Mouse (Mus musculus) stomach, embryonic 15.5 days (tissue): Measurements from ENCODE around the gene Gm17428. TPM values are rescaled to one million over a fixed set of nuclear protein-coding genes. Genes with fewer than 3 reads are reported as not detected.
"Not testable (repeated sequence)": the region's sequence is repeated elsewhere in the genome, so short reads cannot be mapped to it uniquely, and the experiment has no call there.

ENCODE experiments used
- ATAC-seq: fragments of 200-750 bp; cut with Nextera tagmentation; 2 replicates; pipeline ENCODE4 v1.8.0; 2017; ENCODE audit warnings: low read depth, moderate number of reproducible peaks, moderate TSS enrichment; ENCODE audit not compliant: insufficient read depth, low FRiP score
- H3K27ac ChIP-seq: fragments of 300-500 bp; sonication (generic); 2 replicates; pipeline ENCODE4 v1.5.1; 2015; ENCODE audit warnings: mild to moderate bottlenecking, inconsistent platforms
- H3K27me3 ChIP-seq: fragments of 300-500 bp; sonication (generic); replicated peaks from 2 replicates; pipeline ENCODE4 v1.6.1; 2015; ENCODE audit warnings: inconsistent platforms
- H3K36me3 ChIP-seq: fragments of 300-500 bp; sonication (generic); 2 replicates; pipeline ENCODE4 v1.6.1; 2015; ENCODE audit warnings: inconsistent platforms
- H3K4me1 ChIP-seq: fragments of 300-500 bp; sonication (generic); 2 replicates; pipeline ENCODE4 v1.6.1; 2015; ENCODE audit warnings: inconsistent platforms
- H3K4me2 ChIP-seq: fragments of 300-500 bp; sonication (generic); 2 replicates; pipeline ENCODE4 v1.6.1; 2015; ENCODE audit warnings: mild to moderate bottlenecking, inconsistent platforms
- H3K4me3 ChIP-seq: fragments of 300-500 bp; sonication (generic); replicated peaks from 2 replicates; pipeline ENCODE4 v1.5.1; 2015; ENCODE audit warnings: inconsistent platforms
- H3K9ac ChIP-seq: fragments of 300-500 bp; sonication (generic); 2 replicates; pipeline ENCODE4 v1.6.1; 2015; ENCODE audit warnings: inconsistent platforms
- H3K9me3 ChIP-seq: fragments of 300-500 bp; sonication (generic); 2 replicates; pipeline ENCODE4 v1.6.1; 2016; ENCODE audit warnings: inconsistent platforms
- WGBS: fragments of 180-500 bp; shearing (Covaris S2); methylation state at CpG from one replicate; pipeline ENCODE4 v1.1.7; 2015; 5-methylcytosine and 5-hydroxymethylcytosine counted together
- polyA plus RNA-seq: library from polyadenylated mRNA; unstranded; fragments of >200 nt; fragmentation: Nextera tagmentation; extraction: Ambion mirVana; gene quantifications from 2 replicates; pipeline ENCODE4 v1.2.1, GENCODE M21; 2015

Gm17428 gene
- polyA plus RNA-seq, 1 experiment from 2014 or later = not detected

DNA sequence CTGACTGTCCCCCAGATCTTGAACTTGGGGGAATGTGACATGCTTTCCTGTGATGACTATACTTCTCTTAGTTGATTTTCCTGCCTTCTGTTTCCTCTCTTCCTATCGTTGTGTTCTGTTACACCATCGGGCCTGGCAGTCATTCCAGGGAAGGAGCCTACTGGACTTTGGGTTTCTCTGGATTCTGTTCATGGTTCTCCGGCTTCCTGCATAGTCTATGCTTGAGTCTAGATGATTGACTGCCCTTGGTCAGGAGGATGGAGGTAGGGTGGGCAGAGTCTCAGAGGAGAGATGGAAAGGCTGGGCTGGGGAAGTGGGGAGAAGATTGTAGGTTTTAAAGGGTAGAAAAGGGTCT is 36.6 kb upstream of the Gm17428 start:
- H3K27ac ChIP-seq = no peak overlapping the region

DNA sequence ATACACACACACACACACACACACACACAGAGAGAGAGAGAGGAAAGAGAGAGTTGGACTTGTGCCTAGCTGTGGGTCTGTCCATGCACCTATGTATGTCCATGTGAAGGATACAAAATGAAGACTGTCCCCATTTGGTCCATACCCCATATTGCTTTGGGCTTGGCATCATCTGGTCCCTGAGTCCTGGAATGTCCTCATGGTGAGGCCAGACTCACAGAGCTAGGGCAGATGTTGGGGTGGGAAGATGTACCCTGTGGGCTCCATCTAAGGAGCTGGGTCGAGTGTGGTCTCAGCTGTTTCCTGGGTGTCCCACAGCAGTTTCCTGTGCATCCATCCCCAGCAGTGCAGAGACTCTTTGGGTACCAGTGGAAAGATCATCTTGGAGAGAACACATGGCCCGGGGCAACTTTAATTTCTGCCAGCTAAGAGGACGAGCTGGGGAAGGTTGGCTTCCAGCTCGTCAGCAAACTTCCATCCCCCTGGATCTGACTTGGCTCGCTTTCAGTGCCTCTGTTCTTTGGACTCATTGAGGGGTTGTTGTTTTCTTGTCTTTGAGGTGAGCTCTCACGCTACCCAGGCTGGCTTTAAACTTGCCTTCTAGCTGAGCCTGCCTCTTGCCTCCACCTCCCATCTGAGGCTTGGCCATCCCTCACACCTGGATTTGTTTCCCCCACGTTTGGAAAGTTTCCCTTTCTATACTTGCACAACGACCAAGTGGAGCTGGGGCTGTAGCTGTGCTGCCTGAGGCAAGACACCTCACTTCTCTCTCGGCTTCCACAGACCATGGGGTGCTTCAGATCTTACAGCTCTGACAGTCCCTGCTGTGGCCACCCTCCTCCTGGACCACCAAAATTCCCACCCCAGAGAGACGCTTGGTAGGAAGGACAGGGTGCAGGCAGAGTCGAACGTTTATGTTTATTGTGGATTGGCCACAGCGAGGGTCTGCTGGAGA is 35.4 kb upstream of the Gm17428 start:
- no peak overlapping the region for H3K4me2 ChIP-seq
- no peaks in the 10 kb centered on the region for H3K36me3 ChIP-seq
- no peak overlapping the region for H3K4me3 ChIP-seq
- no peak overlapping the region for H3K27ac ChIP-seq
- H3K27me3 ChIP-seq = no peaks in the 10 kb centered on the region
- H3K9me3 ChIP-seq = no peaks in the 10 kb centered on the region
- no peak for ATAC-seq
- H3K4me1 ChIP-seq = no peaks in the 10 kb centered on the region
- no peak overlapping the region for H3K9ac ChIP-seq
- 56% methylated on average over 13 of the region's 13 CpGs for WGBS

More for the DNA sequence above, 36.6 kb upstream of the Gm17428 start:
- WGBS = 80% methylated on average over 3 of the region's 3 CpGs
- Histone ChIP-seq H3K27me3 (no peaks in the 10 kb centered on the region), H3K4me3 (no peak overlapping the region), H3K4me1 (0 out of 2 replicates have a peak, but pooled peaks cover 3% of the 10 kb centered on the region), H3K36me3 (no peaks in the 10 kb centered on the region), H3K9ac (no peak overlapping the region), H3K9me3 (no peaks in the 10 kb centered on the region), H3K4me2 (no peak overlapping the region)
- ATAC-seq = no peak

DNA sequence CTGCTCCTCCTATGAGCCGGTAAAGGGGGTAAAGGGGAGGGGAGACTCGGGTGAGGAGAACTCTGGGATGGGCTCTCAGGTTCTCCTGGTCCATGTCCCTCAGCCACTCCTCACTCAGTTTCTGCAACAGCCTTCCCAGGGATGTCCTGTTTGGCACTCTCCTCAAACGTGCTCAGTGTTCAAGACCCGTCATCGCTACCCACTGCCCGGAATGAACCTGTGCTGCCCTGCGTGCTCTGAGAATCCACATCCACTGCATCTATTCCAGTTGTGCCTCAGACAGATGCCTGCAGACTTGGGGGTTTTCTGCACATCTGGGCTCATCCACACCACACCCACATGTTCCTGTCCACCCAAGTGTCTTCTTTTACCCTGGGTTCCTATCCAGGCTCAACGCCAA is 34.3 kb upstream of the Gm17428 start:
- H3K27ac ChIP-seq = no peak overlapping the region
- H3K36me3 ChIP-seq = no peaks in the 10 kb centered on the region
- H3K9me3 ChIP-seq = no peaks in the 10 kb centered on the region
- WGBS = 87% methylated on average over 8 of the region's 8 CpGs
- H3K4me3 ChIP-seq = no peak overlapping the region
- ATAC-seq = no peak
- H3K4me2 ChIP-seq = no peak overlapping the region
- no peaks in the 10 kb centered on the region for H3K27me3 ChIP-seq
- no peak overlapping the region for H3K9ac ChIP-seq
- H3K4me1 ChIP-seq = no peaks in the 10 kb centered on the region

DNA sequence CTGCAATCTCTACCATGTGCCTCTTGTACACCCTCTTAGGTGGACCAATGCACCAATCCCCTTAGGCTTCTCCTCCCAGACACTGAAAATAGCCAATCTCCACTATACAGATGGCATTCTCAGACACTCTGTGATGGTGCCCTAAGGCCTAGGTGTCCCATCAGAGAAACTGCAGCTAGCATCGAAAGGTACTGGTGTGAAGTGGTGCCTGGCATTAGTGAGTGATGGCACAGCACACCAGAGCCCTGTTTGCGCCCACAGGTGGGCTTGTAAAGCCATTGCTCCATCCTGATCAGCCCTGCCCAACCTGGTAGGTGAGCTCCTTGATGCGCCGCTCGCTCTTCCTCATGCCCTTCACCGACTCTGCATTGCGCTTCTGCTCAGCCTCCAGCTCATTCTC is 32.8 kb upstream of the Gm17428 start:
- Histone ChIP-seq H3K4me3 (no peak overlapping the region), H3K36me3 (no peaks in the 10 kb centered on the region), H3K4me1 (no peaks in the 10 kb centered on the region), H3K27me3 (no peaks in the 10 kb centered on the region), H3K9me3 (no peaks in the 10 kb centered on the region), H3K9ac (no peak overlapping the region), H3K27ac (no peak overlapping the region), H3K4me2 (no peak overlapping the region)
- WGBS = 92% methylated on average over 7 of the region's 7 CpGs
- ATAC-seq = no peak

DNA sequence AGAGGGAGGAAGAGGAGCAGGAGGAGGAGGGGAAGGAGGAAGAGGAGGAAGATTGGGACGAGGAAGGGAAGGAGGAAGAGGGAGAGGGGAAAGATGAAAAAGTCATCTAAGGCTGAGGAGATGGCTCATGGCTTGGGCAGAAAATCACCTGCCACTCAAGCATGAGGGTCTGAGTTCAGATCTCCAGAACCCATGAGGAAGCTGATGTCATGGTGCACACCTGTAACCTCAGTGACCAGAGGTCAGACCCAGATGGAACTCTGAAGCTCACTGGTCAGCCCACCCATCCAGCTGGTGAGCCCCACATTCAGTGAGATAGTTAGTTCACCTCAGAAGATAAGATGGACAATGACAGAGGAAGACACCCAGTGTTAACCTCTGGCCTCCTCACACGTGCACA is 31.8 kb upstream of the Gm17428 start:
- no peak for ATAC-seq
- no peaks in the 10 kb centered on the region for H3K27me3 ChIP-seq
- H3K4me2 ChIP-seq = no peak overlapping the region
- H3K9me3 ChIP-seq = no peaks in the 10 kb centered on the region
- no peak overlapping the region for H3K27ac ChIP-seq
- 58% methylated on average over 2 of the region's 2 CpGs for WGBS
- H3K36me3 ChIP-seq = no peaks in the 10 kb centered on the region
- no peak overlapping the region for H3K4me3 ChIP-seq
- H3K9ac ChIP-seq = no peak overlapping the region
- H3K4me1 ChIP-seq = no peaks in the 10 kb centered on the region

DNA sequence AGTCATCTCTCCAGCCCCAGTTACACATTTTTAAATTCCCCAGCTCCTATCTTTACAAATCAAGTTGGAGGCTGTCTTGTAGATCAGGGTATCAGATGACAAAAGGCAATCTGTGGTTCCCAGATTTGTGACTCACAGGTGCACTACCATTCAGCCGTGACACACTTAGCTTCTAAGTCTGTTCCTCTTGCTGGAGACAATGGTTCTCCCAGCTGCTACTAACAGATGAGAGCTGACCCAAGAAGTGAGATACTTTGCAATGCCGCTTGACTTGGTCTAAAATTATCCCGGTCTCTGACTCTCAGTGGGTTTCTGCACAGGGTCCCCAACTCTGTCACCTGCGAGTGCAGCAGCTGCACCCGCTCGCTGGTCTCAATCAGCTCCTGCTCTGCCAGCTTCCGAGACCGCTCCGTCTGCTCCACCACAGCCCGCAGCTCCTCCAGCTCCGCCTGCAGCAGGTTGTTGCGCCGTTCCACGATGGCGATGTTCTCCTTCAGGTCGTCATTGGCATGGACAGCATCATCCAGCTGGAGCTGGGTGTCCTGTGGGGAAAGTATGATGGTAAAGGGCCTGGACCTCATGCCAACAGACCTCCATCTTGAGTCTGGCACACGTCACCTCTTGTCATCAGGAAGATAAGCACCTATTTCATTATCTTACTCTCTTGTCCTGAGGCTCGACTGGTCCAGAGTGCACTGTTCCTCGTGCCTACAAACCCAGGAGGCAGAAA is 30.6 kb upstream of the Gm17428 start:
- Histone ChIP-seq H3K4me2 (no peak overlapping the region), H3K4me1 (no peaks in the 10 kb centered on the region), H3K27me3 (no peaks in the 10 kb centered on the region), H3K4me3 (no peak overlapping the region), H3K9ac (no peak overlapping the region), H3K9me3 (no peaks in the 10 kb centered on the region), H3K36me3 (no peaks in the 10 kb centered on the region), H3K27ac (no peak overlapping the region)
- WGBS = 76% methylated on average over 19 of the region's 19 CpGs
- ATAC-seq = no peak

DNA sequence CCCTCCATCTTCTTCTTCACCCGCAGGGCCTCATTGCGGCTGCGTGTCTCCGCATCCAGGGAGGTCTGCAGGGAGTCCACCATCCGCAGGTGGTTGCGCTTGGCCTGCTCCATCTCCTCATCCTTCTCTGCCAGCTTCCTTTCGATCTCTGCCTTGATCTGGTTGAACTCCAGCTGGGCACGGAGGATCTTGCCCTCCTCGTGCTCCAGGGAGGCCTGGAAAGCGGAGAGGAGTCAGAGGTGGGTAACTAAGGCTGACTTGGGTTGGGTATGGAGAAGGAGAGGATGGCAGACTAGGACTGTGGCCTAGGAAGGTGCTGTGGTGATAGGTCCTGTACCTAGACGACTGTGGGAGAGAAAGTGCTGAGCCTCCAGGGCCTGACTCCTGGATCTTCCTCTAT is 29.7 kb upstream of the Gm17428 start:
- not testable (repeated sequence) for H3K9ac ChIP-seq, H3K4me1 ChIP-seq, H3K27ac ChIP-seq, H3K36me3 ChIP-seq, H3K4me3 ChIP-seq, ATAC-seq, H3K27me3 ChIP-seq, H3K9me3 ChIP-seq, H3K4me2 ChIP-seq
- 85% methylated on average over 11 of the region's 11 CpGs for WGBS

DNA sequence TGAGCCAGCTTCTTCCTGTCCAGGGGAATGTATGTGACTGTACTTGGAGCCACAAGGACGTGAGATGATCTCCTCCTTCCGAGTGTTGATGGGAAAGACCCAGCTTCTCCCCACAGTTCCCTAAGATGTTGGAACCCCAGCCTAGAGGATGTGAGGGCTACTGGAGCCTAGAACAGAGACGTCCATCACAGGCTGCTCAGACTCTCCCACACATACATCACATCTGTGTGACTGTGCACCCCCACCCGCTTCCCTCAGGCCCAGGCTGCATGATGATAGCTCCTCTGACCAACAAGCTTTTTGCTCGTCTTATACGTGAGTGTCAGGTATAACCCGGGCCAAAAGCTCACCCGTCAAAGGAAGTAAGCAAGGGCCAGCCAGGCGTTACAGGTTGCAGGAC is 28.0 kb upstream of the Gm17428 start:
- Histone ChIP-seq H3K4me3 (no peak overlapping the region), H3K9ac (no peak overlapping the region), H3K4me1 (no peaks in the 10 kb centered on the region), H3K36me3 (no peaks in the 10 kb centered on the region), H3K9me3 (no peaks in the 10 kb centered on the region), H3K4me2 (no peak overlapping the region), H3K27ac (no peak overlapping the region), H3K27me3 (no peaks in the 10 kb centered on the region)
- ATAC-seq = no peak
- 80% methylated on average over 9 of the region's 9 CpGs for WGBS

DNA sequence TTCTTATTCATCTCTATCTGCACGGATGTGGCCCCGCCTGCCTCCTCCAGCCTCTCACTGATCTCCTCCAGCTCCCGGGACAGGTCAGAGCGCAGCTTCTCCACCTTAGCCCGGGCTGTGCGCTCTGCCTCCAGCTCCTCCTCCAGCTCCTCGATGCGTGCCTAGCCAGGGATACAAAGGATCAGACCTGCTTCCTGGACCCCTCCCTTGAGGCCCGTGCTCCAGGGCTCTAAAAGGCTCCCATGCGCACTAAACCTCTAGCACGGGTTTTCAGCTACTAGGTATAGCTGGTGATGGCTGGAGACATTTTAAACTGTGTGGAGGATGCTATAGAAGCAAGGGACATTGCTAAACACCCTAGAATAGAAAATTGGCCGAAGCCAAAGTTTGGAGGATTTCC is 26.2 kb upstream of the Gm17428 start:
- WGBS = 58% methylated on average over 12 of the region's 12 CpGs
- Histone ChIP-seq H3K4me3 (no peak overlapping the region), H3K36me3 (no peaks in the 10 kb centered on the region), H3K9me3 (no peaks in the 10 kb centered on the region), H3K9ac (no peak overlapping the region), H3K4me2 (no peak overlapping the region), H3K27ac (no peak overlapping the region), H3K27me3 (no peaks in the 10 kb centered on the region), H3K4me1 (no peaks in the 10 kb centered on the region)
- no peak for ATAC-seq

DNA sequence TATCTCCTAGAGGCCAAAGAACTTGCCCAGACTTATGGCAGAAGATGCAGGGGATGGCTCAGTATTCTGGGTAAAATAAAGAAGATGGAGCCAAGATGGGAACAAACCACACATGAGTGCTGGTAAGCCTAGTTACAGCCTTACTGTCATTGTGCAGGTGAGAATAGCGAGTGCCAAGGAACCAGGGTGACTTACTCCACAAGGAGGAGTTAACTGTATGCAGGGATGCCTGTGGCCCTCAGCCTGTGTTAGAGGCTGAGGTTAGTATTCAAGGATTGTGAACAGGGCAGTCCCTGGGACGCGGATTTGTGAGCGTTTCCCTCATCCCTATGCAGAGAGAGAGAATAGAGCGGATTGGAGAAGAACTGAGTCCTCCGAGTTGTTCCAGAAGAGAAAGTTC is 25.1 kb upstream of the Gm17428 start:
- H3K27ac ChIP-seq = no peak overlapping the region
- H3K27me3 ChIP-seq = no peaks in the 10 kb centered on the region
- H3K4me2 ChIP-seq = no peak overlapping the region
- no peak for ATAC-seq
- H3K36me3 ChIP-seq = no peaks in the 10 kb centered on the region
- H3K4me1 ChIP-seq = no peaks in the 10 kb centered on the region
- H3K9me3 ChIP-seq = no peaks in the 10 kb centered on the region
- WGBS = 88% methylated on average over 6 of the region's 6 CpGs
- no peak overlapping the region for H3K9ac ChIP-seq
- H3K4me3 ChIP-seq = no peak overlapping the region

DNA sequence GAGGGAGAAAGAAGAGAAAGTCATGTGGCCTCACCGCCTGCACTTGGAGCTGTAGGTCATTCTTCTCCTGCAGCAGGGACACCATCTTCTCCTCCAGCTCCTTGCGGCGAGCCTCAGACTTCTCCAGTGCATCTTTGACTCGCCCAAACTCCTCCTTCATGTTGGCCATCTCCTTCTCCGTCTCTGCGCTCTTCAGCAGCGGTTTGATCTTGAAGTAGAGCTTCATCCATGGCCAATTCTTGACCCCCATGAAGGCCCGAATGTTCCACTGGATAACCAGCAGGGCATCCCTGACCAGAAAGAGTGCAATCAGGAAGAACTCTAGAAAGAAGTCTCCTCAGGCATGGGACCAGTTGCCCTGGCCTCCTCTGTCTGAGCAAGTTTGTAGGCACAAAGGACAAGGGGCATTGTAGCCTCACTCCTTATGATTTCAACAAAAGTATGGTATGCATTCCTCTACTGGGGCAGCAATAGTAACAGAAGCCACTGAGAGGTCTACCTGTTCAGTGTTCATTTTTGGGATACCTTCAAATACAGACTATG is 23.0 kb upstream of the Gm17428 start:
- no peak overlapping the region for H3K9ac ChIP-seq
- H3K27me3 ChIP-seq = no peaks in the 10 kb centered on the region
- H3K4me1 ChIP-seq = no peaks in the 10 kb centered on the region
- 90% methylated on average over 8 of the region's 8 CpGs for WGBS
- no peak for ATAC-seq
- no peak overlapping the region for H3K4me2 ChIP-seq
- no peak overlapping the region for H3K27ac ChIP-seq
- H3K36me3 ChIP-seq = no peaks in the 10 kb centered on the region
- no peak overlapping the region for H3K4me3 ChIP-seq
- no peaks in the 10 kb centered on the region for H3K9me3 ChIP-seq

DNA sequence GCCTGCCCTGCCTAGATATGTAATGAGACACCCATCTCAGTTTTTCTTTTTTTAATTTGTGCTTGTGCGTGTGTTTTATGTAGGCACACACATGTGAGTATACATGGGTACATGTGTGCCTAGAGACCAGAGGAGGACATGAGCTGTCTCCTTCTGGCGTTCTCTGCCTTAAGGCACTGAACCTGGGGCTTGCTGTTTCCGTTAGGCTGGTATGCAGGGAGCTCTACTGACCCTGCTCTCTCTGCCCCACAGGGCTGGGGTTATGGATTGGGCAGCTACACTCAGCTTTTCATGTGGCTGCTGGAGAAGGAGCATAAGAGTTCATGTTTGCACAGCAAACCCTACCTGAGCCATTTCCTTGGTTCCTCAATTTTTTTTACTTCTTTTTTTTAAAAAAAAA is 22.3 kb upstream of the Gm17428 start:
- no peak for ATAC-seq
- Histone ChIP-seq H3K4me1 (no peaks in the 10 kb centered on the region), H3K9me3 (no peaks in the 10 kb centered on the region), H3K9ac (no peak overlapping the region), H3K4me2 (no peak overlapping the region), H3K27ac (no peak overlapping the region), H3K27me3 (no peaks in the 10 kb centered on the region), H3K4me3 (no peak overlapping the region), H3K36me3 (no peaks in the 10 kb centered on the region)
- 71% methylated on average over 3 of the region's 3 CpGs for WGBS
